Mouse (Mus musculus) liver, embryonic 14.5 days (tissue): ENCODE data around the gene Rcbtb2. TPM values are rescaled to one million over a fixed set of nuclear protein-coding genes. Genes with fewer than 3 reads are reported as not detected.

ENCODE experiments used
- ATAC-seq: fragments of 200-750 bp; cut with Nextera tagmentation; 2 replicates; pipeline ENCODE4 v1.8.0; 2017; ENCODE audit warnings: moderate number of reproducible peaks, mild to moderate bottlenecking, moderate library complexity; ENCODE audit not compliant: insufficient read depth
- DNase-seq, 3 experiments: peaks; one replicate each; pipeline ENCODE4 v3.0.0-alpha.2; 2012 to 2013; ENCODE audit warnings: low read depth in 3 of 3, low spot score in 3 of 3
- H3K27ac ChIP-seq: fragments of 300-500 bp; sonication (generic); 2 replicates; pipeline ENCODE4 v1.5.1; 2014; ENCODE audit warnings: moderate library complexity, mild to moderate bottlenecking, control low read depth, inconsistent platforms
- H3K27me3 ChIP-seq: fragments of 300-500 bp; sonication (generic); 2 replicates; pipeline ENCODE4 v1.6.1; 2014; ENCODE audit warnings: mild to moderate bottlenecking, low read length, moderate library complexity; ENCODE audit not compliant: control insufficient read depth, insufficient read depth
- H3K36me3 ChIP-seq: fragments of 300-500 bp; sonication (generic); replicated peaks from 2 replicates; pipeline ENCODE4 v1.6.1; 2014; ENCODE audit warnings: low read depth; ENCODE audit not compliant: control insufficient read depth, insufficient read depth
- H3K4me1 ChIP-seq, 2 experiments: fragments of 200-500 bp in 1 of 2; fragments of 300-500 bp in 1 of 2; sonication (generic) in 1 of 2; replicated peaks; 2 replicates each; pipeline ENCODE4 v1.6.1; 2012 to 2014; ENCODE audit warnings: antibody characterized with exemption in 1 of 2, inconsistent platforms in 1 of 2, low read length in 1 of 2; ENCODE audit not compliant: control insufficient read depth in 2 of 2, insufficient read depth in 2 of 2
- H3K4me2 ChIP-seq: fragments of 300-500 bp; sonication (generic); 2 replicates; pipeline ENCODE4 v1.6.1; 2014; ENCODE audit warnings: low read depth, mild to moderate bottlenecking, control low read depth, moderate library complexity
- H3K4me3 ChIP-seq, 2 experiments: fragments of 200-500 bp in 1 of 2; fragments of 300-500 bp in 1 of 2; sonication (generic) in 1 of 2; 2 replicates each; pipeline ENCODE4 v1.5.1; 2012 to 2014; ENCODE audit warnings: low read depth in 2 of 2, low read length in 2 of 2, mild to moderate bottlenecking in 2 of 2, control low read depth in 1 of 2, inconsistent platforms in 1 of 2, moderate library complexity in 1 of 2; ENCODE audit not compliant: insufficient read depth in 1 of 2
- H3K9ac ChIP-seq: fragments of 300-500 bp; sonication (generic); replicated peaks from 2 replicates; pipeline ENCODE4 v1.6.1; 2014; ENCODE audit warnings: mild to moderate bottlenecking, control low read depth, moderate library complexity
- H3K9me3 ChIP-seq: fragments of 300-500 bp; sonication (generic); 2 replicates; pipeline ENCODE4 v1.6.1; 2016; ENCODE audit warnings: low read length, mixed read lengths; ENCODE audit not compliant: control insufficient read depth
- CTCF ChIP-seq: IDR thresholded peaks from 2 replicates; pipeline ENCODE4 v1.5.1; 2016; ENCODE audit warnings: antibody characterized with exemption, low read depth, control low read depth
- EP300 ChIP-seq: IDR thresholded peaks from 2 replicates; pipeline ENCODE4 v1.6.1; 2016; ENCODE audit warnings: antibody characterized with exemption, low read depth
- WGBS: fragments of 180-500 bp; shearing (Covaris S2); extraction: QIAGEN DNeasy Blood & Tissue Kit; methylation state at CpG from one replicate; pipeline ENCODE4 v1.1.7; 2014; ENCODE audit not compliant: insufficient replicate concordance; 5-methylcytosine and 5-hydroxymethylcytosine counted together
- polyA plus RNA-seq, 2 experiments: library from polyadenylated mRNA; depleted of rRNA in 1 of 2; stranded (reverse) in 1 of 2; unstranded in 1 of 2; fragments of >200 nt; fragmentation: Nextera tagmentation in 1 of 2; extraction: Ambion mirVana in 1 of 2; gene quantifications; 2 replicates each; pipeline versions ENCODE4 v1.2.1 to v1.2.3; 2012 to 2014

Gene Rcbtb2
- polyA plus RNA-seq, 2 experiments, result 7.9 to 20.3 TPM

DNA sequence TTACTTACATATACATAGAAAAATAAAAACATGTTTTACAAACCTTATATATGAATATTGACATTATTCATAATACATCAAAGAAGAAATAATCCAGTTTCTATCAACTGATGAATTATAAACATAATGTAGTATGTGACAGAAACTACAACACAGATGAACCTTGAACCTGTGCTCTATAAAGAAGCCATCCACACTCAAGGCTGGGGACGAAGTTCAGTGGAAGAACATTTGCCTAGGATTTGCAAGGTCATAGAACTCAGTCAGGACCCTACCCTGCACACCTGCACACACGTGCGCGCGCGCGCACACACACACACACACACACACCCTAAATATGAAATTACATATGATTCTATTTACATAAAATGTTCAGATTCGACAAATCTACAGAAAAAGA lies 87.4 kb downstream of the Rcbtb2 start:
- Histone ChIP-seq H3K27me3 (no peaks in the 10 kb centered on the region), H3K4me2 (no peak overlapping the region), H3K9me3 (no peaks in the 10 kb centered on the region), H3K27ac (no peak overlapping the region), H3K9ac (no peak overlapping the region), H3K4me1 (0 out of 4 replicates have a peak, but pooled peaks cover 0 to 2% of the 10 kb centered on the region in 2 experiments), H3K36me3 (peaks cover 22% of the 10 kb centered on the region), H3K4me3 (no peak overlapping the region)
- DNase-seq, result no peak
- TF ChIP-seq CTCF (no peak), EP300 (no peak)
- 88% methylated on average over 8 of the region's 8 CpGs for WGBS
- ATAC-seq, result no peak

DNA sequence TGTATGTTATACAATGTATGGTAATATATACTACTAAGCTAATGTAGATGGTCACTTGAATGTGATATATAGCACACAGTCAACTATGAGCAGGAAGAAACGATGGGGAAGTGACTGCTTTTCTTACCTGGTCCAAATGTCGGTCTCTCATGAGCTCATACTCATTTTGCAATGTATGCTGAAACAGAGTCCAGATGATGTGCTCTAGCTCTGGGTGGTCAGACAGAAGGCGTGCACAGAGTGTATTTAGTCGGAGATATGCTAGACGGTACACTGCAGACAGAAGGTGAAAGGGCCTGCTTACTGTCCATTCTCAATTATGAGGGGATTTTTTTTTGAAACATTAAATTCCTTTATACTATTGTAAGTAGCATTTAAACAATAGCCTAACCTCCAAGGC lies 88.6 kb downstream of the Rcbtb2 start:
- DNase-seq, result no peak
- H3K36me3 ChIP-seq, result peaks cover 22% of the 10 kb centered on the region

DNA sequence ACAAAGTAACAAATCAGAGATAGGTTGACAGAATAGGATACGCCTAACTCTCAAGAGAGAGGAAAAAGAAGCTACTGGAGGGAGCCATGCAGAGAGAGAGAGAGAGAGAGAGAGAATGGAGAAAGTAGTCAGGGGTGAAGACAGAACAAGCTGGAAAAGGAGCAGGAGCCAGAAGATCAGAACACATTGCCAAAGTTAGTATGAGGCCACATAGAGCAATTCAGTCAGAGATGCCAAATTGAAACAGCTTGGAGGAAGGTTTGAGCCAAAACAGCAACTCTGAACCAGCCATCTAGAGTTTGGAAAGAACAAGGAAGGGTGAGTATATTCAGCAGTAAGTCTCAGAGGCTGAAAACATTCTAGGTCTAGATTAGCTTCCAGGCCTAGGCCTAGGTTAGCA lies 94.2 kb downstream of the Rcbtb2 start:
- ATAC-seq, result no peak
- Histone ChIP-seq H3K4me2 (no peak overlapping the region), H3K9me3 (no peaks in the 10 kb centered on the region), H3K9ac (no peak overlapping the region), H3K27me3 (no peaks in the 10 kb centered on the region), H3K4me1 (no peaks in the 10 kb centered on the region), H3K36me3 (peaks cover 15% of the 10 kb centered on the region), H3K27ac (no peak overlapping the region), H3K4me3 (no peak overlapping the region)
- 87% methylated on average over 1 of the region's 1 CpGs for WGBS
- no peak for DNase-seq
- TF ChIP-seq EP300 (no peak), CTCF (no peak)

More for the DNA sequence above, 88.6 kb downstream of the Rcbtb2 start:
- 0 out of 4 replicates have a peak, but pooled peaks cover 0 to 2% of the 10 kb centered on the region in 2 experiments for H3K4me1 ChIP-seq
- H3K4me2 ChIP-seq, result no peak overlapping the region
- H3K9ac ChIP-seq, result no peak overlapping the region
- H3K27me3 ChIP-seq, result no peaks in the 10 kb centered on the region
- no peak for ATAC-seq
- 82% methylated on average over 5 of the region's 5 CpGs for WGBS
- TF ChIP-seq CTCF (no peak), EP300 (no peak)
- H3K9me3 ChIP-seq, result no peaks in the 10 kb centered on the region
- H3K4me3 ChIP-seq, result no peak overlapping the region
- H3K27ac ChIP-seq, result no peak overlapping the region

DNA sequence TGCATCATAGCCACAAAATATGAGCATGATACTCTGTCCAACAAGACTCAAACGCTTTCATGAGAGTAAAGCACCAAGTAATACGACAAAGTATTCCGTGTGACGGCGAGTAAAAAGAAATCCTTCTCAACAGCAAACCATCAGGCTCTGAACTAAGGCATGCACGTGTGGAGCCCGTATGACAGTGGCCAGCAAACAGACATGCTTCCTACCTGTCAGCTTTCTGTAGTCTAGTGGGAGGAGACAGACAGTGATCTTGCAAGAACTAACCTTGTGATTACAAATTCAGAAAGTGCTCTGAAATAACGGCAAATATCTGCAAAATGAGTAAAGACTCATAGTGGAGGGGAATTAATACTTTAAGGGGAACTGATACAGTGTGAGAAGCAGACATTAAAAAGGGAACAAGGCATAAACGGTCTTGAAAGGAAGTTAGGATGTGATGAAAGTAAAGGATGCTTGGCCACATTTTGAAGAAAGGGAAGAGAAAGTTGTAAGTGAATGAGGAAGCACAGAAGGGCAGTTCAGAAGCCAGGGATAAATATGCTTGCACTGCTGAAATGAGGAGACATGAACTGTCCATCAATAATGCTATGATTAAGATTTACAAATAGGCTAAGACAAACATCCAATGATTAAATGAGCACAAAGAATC lies 99.6 kb downstream of the Rcbtb2 start:
- Histone ChIP-seq H3K36me3 (no peaks in the 10 kb centered on the region; the same call in 1 of the 2 replicates), H3K4me2 (no peak overlapping the region), H3K4me3 (no peak overlapping the region), H3K9me3 (no peaks in the 10 kb centered on the region), H3K4me1 (peaks cover 0 to 2% of the 10 kb centered on the region in 2 experiments; a peak in 1 of 4 replicates), H3K9ac (no peak overlapping the region), H3K27me3 (no peaks in the 10 kb centered on the region), H3K27ac (no peak overlapping the region)
- TF ChIP-seq EP300 (no peak), CTCF (no peak)
- ATAC-seq (no peak), DNase-seq (no peak)
- 67% methylated on average over 9 of the region's 9 CpGs for WGBS

DNA sequence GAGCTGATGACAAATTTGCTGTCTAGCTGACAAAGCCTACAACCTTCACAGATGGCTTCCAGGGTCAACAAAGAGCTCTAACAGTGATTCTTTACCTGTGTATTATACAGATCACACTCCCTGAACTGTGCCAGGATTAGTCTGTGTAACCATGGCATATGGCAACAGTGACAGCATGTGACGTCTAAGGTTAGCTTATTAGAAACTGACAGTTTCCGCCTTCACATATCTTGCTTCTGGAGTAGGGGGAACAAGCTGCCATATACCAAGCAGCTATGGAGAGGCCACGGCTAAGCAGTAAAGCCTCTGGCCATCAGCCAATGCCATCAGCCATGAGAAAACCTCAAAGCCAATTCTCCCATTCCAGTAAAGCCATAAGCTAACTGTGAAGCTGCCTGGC lies 103.5 kb downstream of the Rcbtb2 start:
- peaks cover 0 to 2% of the 10 kb centered on the region in 2 experiments; a peak in 1 of 4 replicates for H3K4me1 ChIP-seq
- 76% methylated on average over 3 of the region's 3 CpGs for WGBS
- no peak overlapping the region for H3K4me3 ChIP-seq
- TF ChIP-seq CTCF, result no peak
- no peak for TF ChIP-seq EP300
- no peak overlapping the region for H3K27ac ChIP-seq
- H3K36me3 ChIP-seq, result peaks cover 5% of the 10 kb centered on the region; the same call in 1 of the 2 replicates
- no peak overlapping the region for H3K9ac ChIP-seq
- no peaks in the 10 kb centered on the region for H3K27me3 ChIP-seq
- no peaks in the 10 kb centered on the region for H3K9me3 ChIP-seq
- ATAC-seq, result no peak
- no peak for DNase-seq
- no peak overlapping the region for H3K4me2 ChIP-seq
